Mouse (Mus musculus) midbrain, embryonic 13.5 days (tissue): ENCODE data around the gene Hprt. TPM values are rescaled to one million over a fixed set of nuclear protein-coding genes. Genes with fewer than 3 reads are reported as not detected.
"Not testable (repeated sequence)": the region's sequence is repeated elsewhere in the genome, so short reads cannot be mapped to it uniquely, and the experiment has no call there.

Experiments
- ATAC-seq: fragments of 200-750 bp; cut with Nextera tagmentation; 2 replicates; pipeline ENCODE4 v1.8.0; 2017; ENCODE audit warnings: mild to moderate bottlenecking, moderate TSS enrichment, moderate library complexity
- H3K27ac ChIP-seq: fragments of 300-500 bp; sonication (generic); 2 replicates; pipeline ENCODE4 v1.5.1; 2015; ENCODE audit warnings: inconsistent platforms, mild to moderate bottlenecking, moderate library complexity
- H3K27me3 ChIP-seq: fragments of 300-500 bp; sonication (generic); 2 replicates; pipeline ENCODE4 v1.6.1; 2015; ENCODE audit warnings: mild to moderate bottlenecking, inconsistent platforms
- H3K36me3 ChIP-seq: fragments of 300-500 bp; sonication (generic); 2 replicates; pipeline ENCODE4 v1.6.1; 2015; ENCODE audit warnings: mild to moderate bottlenecking, inconsistent platforms
- H3K4me1 ChIP-seq: fragments of 300-500 bp; sonication (generic); replicated peaks from 2 replicates; pipeline ENCODE4 v1.6.1; 2015; ENCODE audit warnings: inconsistent platforms
- H3K4me2 ChIP-seq: fragments of 300-500 bp; sonication (generic); replicated peaks from 2 replicates; pipeline ENCODE4 v1.6.1; 2015; ENCODE audit warnings: moderate library complexity, mild to moderate bottlenecking, inconsistent platforms
- H3K4me3 ChIP-seq: fragments of 300-500 bp; sonication (generic); replicated peaks from 2 replicates; pipeline ENCODE4 v1.5.1; 2015; ENCODE audit warnings: mild to moderate bottlenecking, inconsistent platforms
- H3K9ac ChIP-seq: fragments of 300-500 bp; sonication (generic); replicated peaks from 2 replicates; pipeline ENCODE4 v1.6.1; 2015; ENCODE audit warnings: mild to moderate bottlenecking, inconsistent platforms
- H3K9me3 ChIP-seq: fragments of 300-500 bp; sonication (generic); 2 replicates; pipeline ENCODE4 v1.6.1; 2016; ENCODE audit warnings: mild to moderate bottlenecking, inconsistent platforms
- WGBS: fragments of 180-500 bp; shearing (Covaris S2); methylation state at CpG from one replicate; pipeline ENCODE4 v1.1.7; 2015; 5-methylcytosine and 5-hydroxymethylcytosine counted together
- polyA plus RNA-seq: library from polyadenylated mRNA; unstranded; fragments of >200 nt; fragmentation: Nextera tagmentation; extraction: Ambion mirVana; gene quantifications from 2 replicates; pipeline ENCODE4 v1.2.1, GENCODE M21; 2015

Gene Hprt
- polyA plus RNA-seq, 1 experiment from 2014 or later, result 57.4 TPM

GRCm38 (mm10) chrX:53004887-53005286 is 16.9 kb downstream of the Hprt start:
- ATAC-seq, H3K4me1 ChIP-seq, H3K36me3 ChIP-seq, H3K4me2 ChIP-seq, H3K27ac ChIP-seq, H3K27me3 ChIP-seq, H3K9ac ChIP-seq, H3K9me3 ChIP-seq, H3K4me3 ChIP-seq: not testable (repeated sequence)
- 66% methylated on average over 4 of the region's 4 CpGs for WGBS

GRCm38 (mm10) chrX:53006062-53006461 is 18.1 kb downstream of the Hprt start:
- Histone ChIP-seq H3K4me1 (no peaks in the 10 kb centered on the region), H3K36me3 (peaks cover 3% of the 10 kb centered on the region; the same call in 1 of the 2 replicates), H3K9me3 (no peaks in the 10 kb centered on the region), H3K4me3 (no peak overlapping the region), H3K27me3 (no peaks in the 10 kb centered on the region), H3K9ac (no peak overlapping the region), H3K4me2 (no peak overlapping the region), H3K27ac (no peak overlapping the region)
- ATAC-seq, result no peak
- 57% methylated on average over 3 of the region's 3 CpGs for WGBS

- H3K4me3 ChIP-seq, result no peak overlapping the region
- H3K4me1 ChIP-seq, result no peaks in the 10 kb centered on the region
- H3K9me3 ChIP-seq, result no peaks in the 10 kb centered on the region
- H3K27me3 ChIP-seq, result no peaks in the 10 kb centered on the region
- no peak overlapping the region for H3K9ac ChIP-seq
- ATAC-seq, result no peak
- no peak overlapping the region for H3K4me2 ChIP-seq
- H3K36me3 ChIP-seq, result 0 out of 2 replicates have a peak, but pooled peaks cover 5% of the 10 kb centered on the region
- H3K27ac ChIP-seq, result no peak overlapping the region
Measured at GRCm38 (mm10) chrX:53015549-53015948, 27.6 kb downstream of the Hprt start.

- H3K27ac ChIP-seq, result no peak overlapping the region
- H3K4me2 ChIP-seq, result no peak overlapping the region
- no peaks in the 10 kb centered on the region for H3K4me1 ChIP-seq
- 0 out of 2 replicates have a peak, but pooled peaks cover 3% of the 10 kb centered on the region for H3K36me3 ChIP-seq
- H3K9ac ChIP-seq, result no peak overlapping the region
- no peak overlapping the region for H3K4me3 ChIP-seq
- H3K9me3 ChIP-seq, result no peaks in the 10 kb centered on the region
- WGBS, result 85% methylated on average over 2 of the region's 2 CpGs
- ATAC-seq, result no peak
- no peaks in the 10 kb centered on the region for H3K27me3 ChIP-seq
Measured at GRCm38 (mm10) chrX:53023021-53023420, 35.1 kb downstream of the Hprt start.

DNA sequence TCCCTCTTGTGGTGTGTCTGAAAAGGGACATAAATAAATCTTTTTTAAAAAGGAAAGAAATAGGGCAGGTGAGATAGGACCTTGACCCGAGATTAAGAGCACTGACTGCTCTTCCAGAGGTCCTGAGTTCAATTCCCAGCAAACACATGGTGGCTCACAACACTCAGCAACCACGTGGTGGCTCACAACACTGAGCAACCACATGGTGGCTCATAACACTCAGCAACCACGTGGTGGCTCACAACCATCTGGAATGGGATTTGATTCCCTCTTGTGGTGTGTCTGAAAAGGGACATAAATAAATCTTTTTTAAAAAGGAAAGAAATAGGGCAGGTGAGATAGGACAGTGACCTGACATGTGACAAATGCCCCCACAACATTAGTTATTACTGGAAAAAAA is 36.3 kb downstream of the Hprt start:
- 29% methylated on average over 3 of the region's 3 CpGs for WGBS
- H3K4me3 ChIP-seq, H3K9ac ChIP-seq, H3K27me3 ChIP-seq, H3K4me1 ChIP-seq, H3K27ac ChIP-seq, H3K9me3 ChIP-seq, H3K36me3 ChIP-seq, ATAC-seq, H3K4me2 ChIP-seq: not testable (repeated sequence)

- Histone ChIP-seq H3K27ac (no peak overlapping the region), H3K36me3 (0 out of 2 replicates have a peak, but pooled peaks cover 3% of the 10 kb centered on the region), H3K4me2 (no peak overlapping the region), H3K27me3 (no peaks in the 10 kb centered on the region), H3K4me3 (no peak overlapping the region), H3K9me3 (no peaks in the 10 kb centered on the region), H3K4me1 (no peaks in the 10 kb centered on the region), H3K9ac (no peak overlapping the region)
- WGBS, result 71% methylated on average over 11 of the region's 11 CpGs
- no peak for ATAC-seq
Measured at GRCm38 (mm10) chrX:53025471-53026223, 37.7 kb downstream of the Hprt start.

- H3K27ac ChIP-seq, result no peak overlapping the region
- H3K27me3 ChIP-seq, result no peaks in the 10 kb centered on the region
- no peak overlapping the region for H3K9ac ChIP-seq
- WGBS, result 80% methylated on average over 5 of the region's 5 CpGs
- no peaks in the 10 kb centered on the region for H3K9me3 ChIP-seq
- no peak for ATAC-seq
- H3K4me2 ChIP-seq, result no peak overlapping the region
- no peak overlapping the region for H3K4me3 ChIP-seq
- H3K36me3 ChIP-seq, result no peaks in the 10 kb centered on the region
- H3K4me1 ChIP-seq, result no peaks in the 10 kb centered on the region
Measured at GRCm38 (mm10) chrX:53029559-53029958, 41.6 kb downstream of the Hprt start.

GRCm38 (mm10) chrX:53038194-53038593 is 50.3 kb downstream of the Hprt start:
- Histone ChIP-seq H3K4me3 (no peak overlapping the region), H3K4me1 (no peaks in the 10 kb centered on the region), H3K27ac (no peak overlapping the region), H3K9me3 (no peaks in the 10 kb centered on the region), H3K36me3 (no peaks in the 10 kb centered on the region), H3K4me2 (no peak overlapping the region), H3K9ac (no peak overlapping the region), H3K27me3 (no peaks in the 10 kb centered on the region)
- ATAC-seq, result no peak
- 92% methylated on average over 4 of the region's 4 CpGs for WGBS

- no peaks in the 10 kb centered on the region for H3K27me3 ChIP-seq
- no peak overlapping the region for H3K4me2 ChIP-seq
- no peak for ATAC-seq
- no peak overlapping the region for H3K27ac ChIP-seq
- no peaks in the 10 kb centered on the region for H3K36me3 ChIP-seq
- H3K4me1 ChIP-seq, result no peaks in the 10 kb centered on the region
- no peak overlapping the region for H3K4me3 ChIP-seq
- WGBS, result 57% methylated on average over 5 of the region's 5 CpGs
- H3K9ac ChIP-seq, result no peak overlapping the region
- no peaks in the 10 kb centered on the region for H3K9me3 ChIP-seq
Measured at GRCm38 (mm10) chrX:53039651-53040050, 51.7 kb downstream of the Hprt start.

DNA sequence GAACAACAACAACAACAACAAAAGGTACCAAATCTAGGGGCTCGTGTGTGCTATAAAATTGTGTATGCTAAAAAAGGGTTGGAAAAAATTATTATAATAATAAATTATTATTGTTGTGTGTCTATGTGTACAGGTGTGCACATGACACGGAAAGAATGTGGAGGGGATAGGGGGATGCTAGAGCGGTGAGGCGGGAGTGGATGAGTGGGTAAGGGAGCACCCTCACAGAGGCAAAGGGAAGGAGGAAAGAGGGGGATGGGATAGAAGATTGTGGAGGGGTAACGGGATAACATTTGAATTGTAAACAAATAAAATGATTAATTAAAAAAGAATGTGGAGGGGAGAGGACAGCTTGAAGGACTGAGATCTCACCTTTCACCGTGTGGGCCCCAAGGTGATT is 52.2 kb downstream of the Hprt start:
- Histone ChIP-seq H3K9me3 (no peaks in the 10 kb centered on the region), H3K27me3 (no peaks in the 10 kb centered on the region), H3K4me3 (no peak overlapping the region), H3K36me3 (no peaks in the 10 kb centered on the region), H3K4me1 (no peaks in the 10 kb centered on the region), H3K4me2 (no peak overlapping the region), H3K27ac (no peak overlapping the region), H3K9ac (no peak overlapping the region)
- no peak for ATAC-seq
- 86% methylated on average over 6 of the region's 6 CpGs for WGBS

GRCm38 (mm10) chrX:53041006-53041405 is 53.1 kb downstream of the Hprt start:
- H3K4me2 ChIP-seq, result no peak overlapping the region

DNA sequence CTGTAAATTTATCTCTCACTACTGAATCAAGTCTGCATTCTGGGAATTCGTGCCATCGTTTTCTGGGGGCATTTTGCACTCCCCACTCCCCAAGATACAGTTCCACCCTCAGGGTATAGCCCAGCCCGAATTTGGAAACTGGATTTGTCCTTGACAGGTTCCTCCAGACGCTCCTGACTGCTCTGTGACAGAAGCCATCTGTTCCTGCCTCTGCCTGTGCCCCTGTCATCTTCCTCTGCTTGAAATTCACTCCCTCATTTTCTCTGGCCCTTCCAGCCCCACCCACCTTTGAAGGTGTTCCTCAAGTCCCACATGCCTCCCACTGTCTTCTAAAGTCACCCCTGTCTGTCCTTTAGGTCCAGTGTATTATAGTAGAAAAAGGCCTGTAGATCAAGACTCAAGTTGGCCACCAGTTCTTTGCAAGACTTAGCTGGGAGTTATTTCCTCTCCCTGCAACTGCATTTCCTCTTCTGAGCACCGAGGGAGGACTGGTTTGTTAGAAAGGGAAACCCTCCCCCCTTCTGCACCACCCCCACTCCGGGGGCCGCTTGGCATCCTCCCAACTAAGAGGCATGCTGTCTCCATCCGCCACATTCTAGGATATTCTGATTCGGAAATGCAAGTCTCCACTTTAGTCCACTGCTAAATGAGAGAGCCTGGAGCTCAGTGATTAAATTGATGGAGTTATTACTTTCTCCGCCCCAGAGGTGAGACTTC is 57.4 kb downstream of the Hprt start:
- H3K9ac ChIP-seq, result no peak overlapping the region
- no peaks in the 10 kb centered on the region for H3K36me3 ChIP-seq
- no peak overlapping the region for H3K4me2 ChIP-seq
- no peaks in the 10 kb centered on the region for H3K9me3 ChIP-seq
- no peak overlapping the region for H3K4me3 ChIP-seq
- no peak for ATAC-seq
- WGBS, result 55% methylated on average over 10 of the region's 10 CpGs
- H3K4me1 ChIP-seq, result no peaks in the 10 kb centered on the region
- no peaks in the 10 kb centered on the region for H3K27me3 ChIP-seq
- H3K27ac ChIP-seq, result no peak overlapping the region

More at GRCm38 (mm10) chrX:53041006-53041405, 53.1 kb downstream of the Hprt start:
- WGBS, result 80% methylated on average over 6 of the region's 6 CpGs
- Histone ChIP-seq H3K4me1 (no peaks in the 10 kb centered on the region), H3K27ac (no peak overlapping the region), H3K9me3 (no peaks in the 10 kb centered on the region), H3K27me3 (no peaks in the 10 kb centered on the region), H3K4me3 (no peak overlapping the region), H3K9ac (no peak overlapping the region), H3K36me3 (no peaks in the 10 kb centered on the region)
- no peak for ATAC-seq
